Mouse (Mus musculus): ENCODE results near the gene Kif24.
A peak's percentile ranks its signal among the peaks of the same experiment; 100 is the strongest.

Gene Kif24

GRCm38 (mm10) chr4:41348584-41349198 lies 116.0 kb downstream of the Kif24 start, which contains the start of gene Ubap1:
Gene Ubap1, plus strand, starts transcription at chr4:41348996.
- peak; percentile 91 to 94 for DNase-seq (ENCODE audit: low spot score in 2 of 2)

GRCm38 (mm10) chr4:41347839-41348238 lies 116.8 kb downstream of the Kif24 start:
- DNase-seq (ENCODE audit: low spot score in 2 of 2), result no peak

- DNase-seq (ENCODE audit: low spot score in 2 of 2), result no peak
These were observed 118.7 kb downstream of the Kif24 start for GRCm38 (mm10) chr4:41346011-41346410.

- no peak for DNase-seq (ENCODE audit: low spot score in 2 of 2)
These were observed 123.7 kb downstream of the Kif24 start for GRCm38 (mm10) chr4:41340912-41341550.

All from spleen, postnatal 4 days (tissue).